Mouse (Mus musculus) c-Kit-positive CD71-negative TER-119-negative erythroid progenitor cells, embryonic 14.5 days (primary cell): ENCODE measurements around the gene Trpt1.

ENCODE experiments used
- DNase-seq: peaks from one replicate; pipeline ENCODE4 v3.0.0-alpha.2; 2013; ENCODE audit warnings: low read depth

Gene Trpt1

DNA sequence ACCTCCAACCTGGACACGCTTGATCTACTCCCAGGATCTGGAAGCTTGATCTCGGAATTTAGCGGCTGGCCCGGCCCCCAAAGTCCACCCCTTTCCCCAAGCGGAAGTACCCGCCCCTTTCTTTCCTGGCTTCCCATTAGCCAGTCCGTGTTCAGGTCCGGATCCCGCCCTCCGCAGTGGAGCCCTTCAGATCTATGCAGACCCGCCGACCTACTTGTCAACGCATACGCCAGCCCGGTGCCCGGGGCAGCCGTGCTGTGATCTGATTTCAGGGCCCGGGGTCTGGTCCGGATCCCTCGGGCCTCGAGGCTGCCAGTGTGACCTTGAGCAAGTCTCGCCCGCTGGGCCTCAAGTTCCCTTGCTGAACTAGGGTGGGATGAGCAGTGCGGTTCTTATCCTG lies at the start of gene Trpt1, which contains the start of gene Nudt22:
TSS of gene Trpt1 (plus strand) at position 126 of the 400 bp plus-strand sequence.
TSS of gene Nudt22 (minus strand) at position 112 of the 400 bp plus-strand sequence.
- peak; percentile 76 for DNase-seq

DNA sequence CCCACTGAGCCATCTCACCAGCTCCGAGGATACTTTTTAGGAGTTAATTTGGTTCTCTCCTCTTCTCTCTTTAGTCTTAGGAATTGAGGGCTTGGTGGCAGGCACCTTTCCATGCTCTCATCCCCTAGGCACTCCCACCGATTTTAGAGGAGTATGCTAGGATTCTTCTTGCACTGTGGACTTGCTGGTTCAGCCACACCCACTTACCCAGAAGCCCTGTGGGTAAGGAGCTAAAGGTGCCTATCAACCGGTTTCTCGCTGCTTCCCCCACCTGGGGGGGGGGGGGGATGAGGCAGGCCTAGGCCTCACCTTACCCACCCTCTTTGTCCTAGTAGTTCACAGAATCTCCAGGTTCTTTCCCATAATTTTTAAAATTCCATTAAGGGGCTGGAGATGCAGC lies 48.2 kb upstream of the Trpt1 start:
- no peak for DNase-seq

DNA sequence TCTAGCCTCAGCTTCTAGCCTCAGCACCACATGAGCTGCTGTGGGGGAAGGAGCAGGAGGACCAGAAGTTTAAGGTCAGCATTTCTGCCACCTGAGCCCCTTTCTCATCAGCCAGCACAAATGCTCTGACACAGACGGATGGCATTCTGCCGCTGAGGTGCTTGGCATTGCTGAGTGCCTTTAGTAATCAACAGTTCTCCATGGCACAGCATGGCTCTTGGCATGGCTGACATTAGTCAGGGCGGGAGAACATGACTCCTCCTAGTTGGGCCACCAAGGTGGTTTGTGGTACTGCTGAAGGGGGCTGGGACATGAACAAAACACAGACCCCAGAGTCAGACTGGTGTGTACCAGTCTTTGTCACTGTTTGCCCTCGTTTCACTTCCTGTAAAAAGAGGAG lies 47.7 kb upstream of the Trpt1 start:
- no peak for DNase-seq

DNA sequence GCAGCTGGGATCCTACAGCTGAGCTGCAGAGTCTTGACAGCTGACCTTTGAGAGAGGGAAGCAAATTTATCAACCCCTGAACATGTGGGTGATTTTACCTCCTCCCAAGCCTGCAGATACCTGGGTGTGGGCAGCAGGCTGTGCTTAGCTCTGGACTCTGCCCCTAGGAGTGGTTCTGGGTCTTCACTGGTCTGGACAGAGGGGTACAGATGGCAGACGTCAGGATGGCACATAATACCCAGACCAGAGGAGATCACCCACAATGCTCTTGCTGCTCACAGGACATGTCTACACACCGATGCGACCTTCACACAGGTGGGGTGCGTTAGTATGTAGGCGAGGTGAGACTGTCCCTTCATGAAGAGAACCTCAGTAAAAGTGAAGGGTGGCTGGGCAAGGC lies 46.4 kb upstream of the Trpt1 start:
- no peak for DNase-seq

DNA sequence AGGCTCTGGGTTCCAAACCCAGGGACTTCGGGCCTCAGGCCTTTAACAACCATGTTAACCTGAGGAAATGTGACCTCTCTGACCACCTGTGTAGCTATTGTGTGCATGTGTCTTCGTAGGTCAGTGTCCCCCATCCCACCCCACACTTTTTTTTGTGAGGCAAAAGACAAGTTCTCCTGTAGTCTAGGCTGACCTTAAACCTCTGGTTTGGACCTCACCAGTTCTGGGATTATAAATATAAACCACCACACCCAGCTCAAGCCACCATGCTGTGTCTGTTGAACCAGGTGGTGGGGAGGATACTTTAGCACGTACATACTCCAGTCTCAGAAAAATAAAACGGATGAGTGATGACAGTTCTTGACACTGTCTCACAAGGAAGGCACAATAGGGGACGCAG lies 46.0 kb upstream of the Trpt1 start:
- no peak for DNase-seq

DNA sequence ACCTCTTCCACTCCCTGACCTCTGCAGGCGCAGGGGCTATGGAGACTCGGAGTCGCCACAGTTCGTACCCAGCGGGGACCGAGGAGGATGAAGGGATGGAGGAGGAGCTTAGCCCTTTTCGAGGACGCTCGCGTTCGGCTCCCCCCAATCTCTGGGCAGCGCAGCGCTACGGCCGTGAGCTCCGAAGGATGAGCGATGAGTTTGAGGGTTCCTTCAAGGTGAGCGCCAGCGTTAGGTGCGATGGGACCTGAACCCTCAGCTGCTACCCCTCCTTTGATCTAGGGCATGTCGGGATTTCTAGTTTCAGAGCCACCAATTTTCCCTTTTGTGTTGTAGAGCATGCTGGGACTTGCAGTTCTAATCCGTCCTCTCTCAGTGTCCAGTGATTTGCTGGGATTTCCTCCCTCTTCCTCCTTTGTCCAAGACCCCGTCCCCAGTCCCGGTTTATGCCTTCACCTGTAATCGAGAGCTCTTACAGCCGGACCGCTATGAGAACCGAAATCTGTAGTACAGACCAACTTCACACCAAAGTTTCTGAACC lies 45.2 kb upstream of the Trpt1 start:
- DNase-seq = no peak

DNA sequence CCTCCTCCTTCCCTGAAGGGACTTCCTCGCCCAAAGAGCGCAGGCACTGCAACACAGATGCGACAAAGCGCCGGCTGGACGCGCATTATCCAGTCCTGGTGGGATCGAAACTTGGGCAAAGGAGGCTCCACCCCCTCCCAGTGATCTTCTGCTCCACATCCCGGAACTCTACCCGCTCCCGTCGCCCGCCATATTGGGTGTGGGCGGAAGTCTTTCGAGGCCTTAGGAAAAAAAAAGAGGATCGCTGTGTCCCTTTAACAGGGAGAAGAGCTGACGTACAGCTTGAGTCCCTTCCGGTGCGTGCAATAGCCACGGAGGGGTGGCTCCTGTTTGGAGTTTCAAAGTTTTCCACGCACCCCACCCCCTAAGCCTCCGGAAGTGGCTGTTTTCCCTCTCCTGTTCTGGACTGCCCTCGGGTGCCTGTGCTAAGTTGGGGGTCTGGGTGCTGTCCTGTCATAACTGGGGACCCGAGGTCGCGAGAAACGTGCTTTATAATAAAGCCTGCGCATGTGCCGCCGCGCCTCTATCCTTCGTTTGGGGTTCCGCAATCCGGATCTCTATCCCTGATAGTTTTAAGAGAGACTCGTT lies 44.5 kb upstream of the Trpt1 start:
- peak; percentile 77 for DNase-seq

DNA sequence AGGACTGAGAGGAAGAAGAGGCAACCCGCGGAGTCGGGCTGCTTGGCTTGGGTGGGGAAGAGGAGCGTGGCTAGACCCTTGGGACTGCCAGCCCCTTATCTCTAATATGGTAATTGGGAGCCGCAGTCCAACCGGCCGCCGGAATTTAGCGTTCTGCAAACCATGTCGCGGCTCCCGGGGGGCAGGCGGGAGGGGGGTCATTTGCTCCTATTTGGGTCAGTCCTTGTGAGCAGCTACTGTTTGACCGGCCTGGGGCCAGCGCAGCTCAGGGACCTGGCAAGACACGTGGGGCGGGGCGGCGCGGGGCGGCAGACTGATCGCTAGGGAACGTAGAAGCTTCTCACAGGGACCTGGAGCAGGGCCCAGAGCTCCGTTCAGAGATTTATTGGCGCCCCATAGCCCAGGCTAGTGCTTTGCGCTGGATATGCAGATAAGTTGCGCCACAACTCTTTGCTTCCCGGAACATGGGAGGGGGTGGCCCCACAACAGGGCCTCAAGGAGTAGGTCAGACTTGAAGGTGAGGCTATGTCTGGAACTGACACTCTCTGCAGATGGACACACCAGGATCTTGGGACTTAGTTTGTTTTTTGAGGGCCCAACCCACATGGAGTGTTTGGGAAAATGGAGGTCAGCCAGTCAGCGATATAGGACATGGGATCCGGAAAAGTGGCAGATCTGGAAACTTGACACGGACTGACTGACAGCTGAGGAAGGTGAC lies 43.8 kb upstream of the Trpt1 start:
- DNase-seq = no peak

DNA sequence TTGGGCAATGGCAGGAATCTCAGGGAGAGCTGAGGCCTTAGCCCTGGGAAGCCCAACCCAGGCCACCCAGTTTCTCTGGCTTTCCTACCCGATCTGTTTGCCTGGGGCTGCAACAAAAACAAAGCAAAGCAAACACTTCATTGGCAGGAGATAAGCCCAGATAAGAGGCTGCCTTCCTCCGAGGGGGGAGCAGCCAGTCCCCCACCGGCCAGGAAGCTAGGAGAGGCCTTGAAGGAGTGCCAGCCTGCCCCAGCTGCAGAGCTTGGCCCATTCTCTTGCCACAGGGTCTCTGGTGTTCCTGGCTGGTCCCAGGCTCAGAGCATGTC lies 43.3 kb upstream of the Trpt1 start:
- DNase-seq = no peak

DNA sequence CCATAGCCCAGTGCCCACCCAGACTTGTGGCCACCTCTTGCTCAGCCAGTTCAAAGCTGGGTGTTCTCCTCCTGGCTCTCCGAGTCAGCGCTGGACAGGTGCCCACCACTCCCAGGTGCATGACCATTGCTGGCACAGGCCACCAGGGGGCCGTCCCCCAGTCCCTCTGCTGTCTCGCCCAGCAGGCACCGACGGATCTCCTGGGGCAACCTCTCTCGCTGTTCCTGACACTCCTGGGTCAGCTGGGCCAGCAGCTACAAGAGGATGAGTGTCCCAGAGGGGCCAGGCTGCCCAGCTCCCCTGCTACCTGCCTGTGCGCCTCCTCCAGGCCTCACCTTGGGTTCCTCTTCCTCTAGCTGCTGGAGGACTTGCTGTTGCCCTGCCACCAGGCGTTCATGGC lies 41.9 kb upstream of the Trpt1 start:
- no peak for DNase-seq

DNA sequence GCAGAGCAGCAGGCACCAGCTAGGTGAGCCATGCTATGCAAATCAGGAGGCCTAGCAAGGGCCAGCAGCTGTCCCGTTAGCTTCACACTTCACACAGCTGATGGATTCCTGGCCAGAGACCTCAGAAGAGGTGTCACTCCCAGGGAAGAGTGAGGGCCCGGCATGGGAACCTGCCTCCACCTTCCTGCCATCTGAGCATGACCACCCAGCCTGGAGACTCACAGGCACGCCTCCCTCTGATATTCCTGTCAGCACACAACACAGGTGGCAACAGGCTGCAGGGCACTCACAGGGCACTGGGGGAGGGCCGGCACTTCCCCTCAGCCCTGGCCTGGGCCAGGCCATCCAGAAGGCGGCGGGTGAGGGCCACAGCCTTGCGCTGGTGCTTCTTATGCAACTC lies 40.5 kb upstream of the Trpt1 start:
- DNase-seq = no peak

DNA sequence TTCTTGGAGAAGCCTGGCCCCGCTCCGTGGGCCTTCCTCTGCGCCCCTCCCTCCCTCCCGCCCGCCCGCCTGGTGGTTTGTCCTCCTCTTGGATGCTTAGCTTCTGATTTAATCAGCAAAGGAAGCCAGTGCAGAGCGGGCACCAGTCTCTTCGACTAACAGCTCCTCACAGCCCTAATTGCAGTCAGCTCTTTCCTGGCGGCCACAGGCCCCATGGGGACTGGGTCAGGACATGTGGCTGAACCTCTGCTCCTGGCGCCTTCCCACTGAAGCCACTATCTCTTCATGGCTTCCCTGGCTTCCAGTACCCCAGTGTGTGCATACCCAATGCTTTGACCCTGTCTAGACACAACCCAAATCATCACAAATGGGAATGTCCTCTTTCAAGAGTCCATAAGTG lies 39.5 kb upstream of the Trpt1 start:
- no peak for DNase-seq

DNA sequence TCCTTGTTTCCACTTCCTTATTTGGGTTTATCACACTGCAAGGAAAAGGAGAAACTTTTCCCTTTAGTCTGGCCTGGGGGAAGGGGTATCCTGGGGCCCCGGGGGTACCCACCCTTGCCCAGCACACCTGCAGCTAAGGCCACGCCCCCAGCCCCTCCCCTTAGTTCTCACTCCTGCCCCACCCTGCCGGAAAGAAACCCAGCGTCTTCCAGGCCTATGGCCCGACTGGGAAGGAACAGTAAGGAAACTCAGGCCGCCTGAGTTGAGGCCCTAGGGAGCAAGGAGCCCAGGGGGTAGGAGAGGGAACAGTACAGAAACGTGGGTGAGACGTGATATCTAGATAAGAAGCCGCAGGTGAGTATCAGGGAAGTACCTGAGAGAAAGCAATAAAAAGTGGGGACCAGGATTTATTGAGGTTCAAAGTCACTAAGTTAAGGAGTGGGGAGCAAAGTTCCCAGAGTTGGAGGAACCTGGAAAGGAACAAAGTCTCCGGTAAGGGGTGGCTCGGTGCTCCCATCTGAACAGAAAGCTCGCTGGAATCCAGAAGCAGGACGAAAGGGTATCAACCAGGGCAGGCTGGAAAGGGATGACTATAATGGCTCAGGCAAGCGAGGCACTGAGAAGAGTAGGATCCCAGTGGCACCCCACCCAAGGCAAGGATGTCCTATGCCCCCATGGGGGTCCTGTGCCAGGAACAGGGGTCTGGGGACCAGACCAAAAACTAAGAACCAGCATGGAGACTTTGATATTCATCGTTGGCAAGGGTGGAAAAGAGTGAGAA lies 27.2 kb upstream of the Trpt1 start:
- DNase-seq = no peak

DNA sequence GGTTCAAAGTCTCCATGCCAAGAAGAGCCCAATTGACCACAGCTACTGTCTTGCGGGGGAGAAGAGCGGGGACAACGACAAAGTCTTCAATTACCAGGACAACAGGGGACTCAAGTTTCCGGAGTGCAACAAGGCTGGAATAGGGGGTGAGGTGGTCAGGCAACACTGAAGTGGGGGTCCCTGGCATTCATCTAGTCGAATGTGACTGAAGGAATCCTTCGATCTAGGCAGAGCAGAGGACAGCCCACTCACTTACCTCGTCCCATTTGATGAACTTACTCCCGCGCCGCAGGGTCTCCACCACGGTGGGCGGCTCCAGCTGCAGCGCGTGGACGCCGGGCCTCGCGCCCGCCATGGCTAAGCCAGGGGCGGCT lies 26.7 kb upstream of the Trpt1 start:
- no peak for DNase-seq

DNA sequence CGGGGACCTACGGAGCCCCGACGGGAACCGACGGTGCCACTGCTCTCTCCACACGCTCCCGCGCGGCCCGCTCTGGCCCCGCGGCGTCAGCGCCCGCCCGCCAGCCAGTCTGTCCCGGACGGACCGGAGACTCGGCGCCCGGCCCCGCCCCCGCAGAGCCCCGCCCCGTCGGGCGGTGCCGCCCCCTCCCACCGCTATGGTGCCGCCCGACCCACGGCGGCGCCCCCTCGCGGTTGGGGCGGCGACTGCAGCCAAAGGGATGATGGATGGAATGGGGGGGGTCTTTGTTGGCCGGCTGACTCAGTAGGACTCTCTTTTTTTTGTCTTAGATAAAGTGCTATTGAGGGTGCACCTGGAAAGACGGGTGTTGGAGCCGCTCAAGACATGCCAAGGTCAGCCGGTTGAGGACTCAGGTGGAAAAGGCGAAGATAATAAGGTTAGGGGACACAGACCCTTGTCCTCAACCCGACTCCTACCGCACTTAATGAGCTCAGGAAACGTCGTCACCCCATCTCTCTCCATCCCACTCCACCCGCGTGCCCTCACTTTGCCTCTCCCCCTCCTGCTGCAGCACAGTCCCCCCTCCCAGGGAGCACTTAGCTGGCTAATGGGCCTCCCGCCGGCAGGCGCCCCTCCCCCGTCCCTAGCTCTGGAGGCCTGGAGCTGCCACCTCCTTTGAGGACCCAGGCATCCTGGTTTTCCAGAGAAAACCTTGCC lies 26.1 kb upstream of the Trpt1 start:
- DNase-seq = no peak

DNA sequence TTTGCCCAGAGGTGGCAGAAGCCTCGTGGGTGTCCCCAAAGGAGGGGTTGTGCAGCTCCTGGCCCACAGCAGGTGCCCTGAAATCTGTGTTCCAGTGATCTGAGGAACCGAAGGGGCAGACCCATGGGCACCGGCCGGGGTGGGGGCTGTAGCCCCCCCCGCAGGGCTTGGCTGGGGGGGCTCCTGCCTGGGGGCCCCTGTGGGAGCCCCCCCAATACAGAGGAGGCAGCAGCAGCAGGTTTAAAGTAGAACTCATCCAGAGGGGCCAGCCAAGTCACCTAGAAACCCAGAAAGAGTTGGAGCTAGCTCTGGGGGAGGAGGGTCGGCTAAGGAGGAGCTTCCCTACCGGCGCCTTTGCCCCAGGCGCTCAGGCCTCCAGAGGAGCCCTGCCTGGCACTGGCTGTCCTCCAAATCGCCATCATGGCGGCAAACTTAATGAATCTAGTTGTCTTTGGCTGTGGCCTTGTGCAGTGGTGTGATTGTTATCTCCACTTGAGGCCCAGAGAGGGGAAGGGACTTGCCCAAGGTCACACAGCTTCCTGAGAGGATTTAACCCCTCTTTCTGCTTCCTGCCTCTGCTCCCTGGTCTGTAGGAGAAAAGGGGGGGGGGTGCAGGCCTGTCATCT lies 25.4 kb upstream of the Trpt1 start:
- no peak for DNase-seq

DNA sequence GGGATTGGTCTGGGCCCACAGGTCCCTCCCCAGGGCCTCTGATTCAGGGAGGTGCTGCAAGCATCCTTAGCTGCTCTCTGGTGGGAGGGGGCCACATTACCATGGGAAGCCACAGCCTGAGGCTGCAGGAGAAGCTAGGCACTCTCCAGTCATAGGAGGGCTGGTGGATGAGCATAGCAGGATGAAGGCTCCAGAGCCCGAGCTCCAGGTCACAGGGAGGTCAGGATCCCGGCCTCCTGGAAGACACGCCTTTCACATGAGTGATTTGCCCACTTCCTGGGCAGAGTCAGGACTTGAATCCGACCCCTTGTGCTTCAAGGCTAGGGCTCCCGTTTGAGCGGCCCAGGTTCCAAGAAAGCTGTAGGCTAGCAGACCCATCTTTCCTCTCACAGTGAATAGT lies 24.3 kb upstream of the Trpt1 start:
- DNase-seq = no peak

DNA sequence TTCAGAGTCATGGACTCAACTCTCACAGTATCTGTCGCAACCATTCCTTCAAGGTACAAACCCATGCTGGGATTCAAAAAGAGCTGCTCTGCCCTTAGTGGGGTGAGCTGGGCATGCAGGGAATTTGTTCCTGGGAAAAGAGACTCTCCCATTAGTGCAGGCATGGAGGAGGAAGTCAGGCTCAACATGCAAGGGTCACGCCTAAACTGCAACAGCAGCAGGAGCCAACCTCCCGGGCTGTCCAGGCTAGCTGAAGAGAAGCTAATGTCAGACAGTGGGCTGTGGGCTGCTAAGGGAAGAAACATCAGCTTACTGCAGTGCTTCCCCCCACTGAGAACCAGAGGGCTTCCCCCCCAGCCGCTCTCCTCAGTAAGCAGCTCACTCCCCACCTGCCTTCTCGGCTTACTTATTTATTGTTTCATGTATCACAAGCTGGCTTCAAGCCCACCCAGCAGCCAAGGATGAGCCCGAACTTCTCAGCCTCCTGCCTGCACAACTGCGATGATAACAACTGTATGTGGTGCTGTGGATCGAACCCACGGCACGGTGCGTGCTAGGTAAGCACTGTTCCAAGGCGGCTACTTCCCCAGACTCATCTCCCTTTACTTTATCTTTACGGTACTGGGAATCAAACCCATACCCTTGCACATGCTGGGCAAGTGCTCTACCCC lies 23.5 kb upstream of the Trpt1 start:
- DNase-seq = no peak

DNA sequence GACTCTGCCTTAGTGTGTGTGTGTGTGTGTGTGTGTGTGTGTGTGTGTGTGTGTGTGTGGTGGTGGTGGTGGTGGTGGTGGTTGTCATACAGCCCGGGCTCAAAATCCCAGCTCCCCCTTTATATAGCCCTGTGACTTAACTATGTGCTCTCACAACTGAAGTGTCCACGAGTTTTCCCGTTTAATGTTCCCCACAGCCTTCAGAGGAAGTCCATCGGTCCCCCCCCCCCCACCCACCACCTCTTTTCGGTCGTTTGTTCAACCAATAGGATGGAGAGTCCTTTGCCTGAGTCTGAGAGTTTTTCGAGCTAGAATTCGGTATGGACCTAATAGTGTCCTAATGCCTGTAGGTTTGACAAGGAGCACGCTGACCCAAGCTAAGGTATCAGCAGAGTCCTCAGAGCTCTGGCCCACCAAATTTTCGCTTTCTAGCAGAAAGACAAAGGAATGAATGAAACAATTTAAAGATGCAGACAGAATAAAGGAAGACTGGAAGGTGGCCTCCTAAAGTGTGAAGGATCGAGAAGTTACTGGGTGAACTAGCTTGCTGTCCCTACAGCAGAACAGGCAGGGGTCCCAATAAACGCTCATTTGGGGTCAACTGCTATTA lies 22.2 kb upstream of the Trpt1 start:
- DNase-seq = no peak

DNA sequence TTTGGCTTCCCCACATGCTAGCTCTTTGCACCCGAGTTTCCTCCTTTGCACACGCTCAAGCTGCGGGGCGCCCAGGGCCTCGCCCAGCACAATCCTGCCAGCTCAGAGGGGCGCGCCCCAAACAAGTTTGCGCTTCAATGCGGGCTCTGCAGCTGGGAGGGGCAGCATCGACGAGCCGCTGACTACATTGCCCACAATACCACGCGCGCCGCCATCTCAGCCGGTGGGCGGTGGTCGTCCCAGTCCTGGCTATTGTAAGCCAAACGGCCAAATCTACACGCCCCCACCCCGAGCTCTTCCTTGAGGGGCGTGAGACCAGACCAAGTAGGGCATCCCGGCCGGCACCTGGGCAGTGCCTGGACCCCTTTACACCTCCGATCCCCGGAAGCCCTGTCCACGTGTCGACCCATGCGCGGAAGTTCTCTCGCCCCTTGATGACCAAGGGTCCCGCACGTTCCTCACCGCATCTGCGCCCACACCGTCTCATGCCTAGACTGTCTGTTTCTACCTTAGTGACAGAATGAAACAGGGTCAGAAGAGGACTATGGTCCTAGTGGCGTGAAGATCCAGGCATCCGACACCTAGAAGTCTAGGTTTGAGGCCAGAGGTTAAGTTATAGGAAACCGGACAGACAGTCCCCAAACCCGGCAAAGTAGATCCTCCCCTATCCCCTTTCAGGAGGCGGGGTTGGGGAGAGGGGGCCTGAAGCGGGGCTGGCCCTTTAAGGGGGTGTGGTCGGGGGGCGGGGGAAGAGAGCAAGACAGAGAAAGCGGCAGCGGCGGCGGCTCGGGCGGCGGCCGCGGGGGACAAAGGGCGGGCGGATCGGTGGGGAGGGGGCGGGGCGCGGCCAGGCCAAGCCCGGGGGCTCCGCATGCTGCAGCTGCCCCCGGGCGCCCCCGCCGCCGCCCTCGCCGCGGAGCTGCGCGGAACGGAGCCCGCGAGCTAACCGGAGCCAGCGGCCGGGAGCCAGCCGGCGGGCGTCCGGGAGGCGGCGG lies 21.4 kb upstream of the Trpt1 start, which contains the start of gene Ppp1r14b:
TSS of gene Ppp1r14b (plus strand) at position 758 of the 995 bp plus-strand sequence.
- peak; percentile 84 for DNase-seq
